Mouse (Mus musculus) kidney, embryonic 16.5 days (tissue): ENCODE data around the gene Gm4871. TPM values are rescaled to one million over a fixed set of nuclear protein-coding genes. Genes with fewer than 3 reads are reported as not detected.
"Not testable (repeated sequence)": the region's sequence is repeated elsewhere in the genome, so short reads cannot be mapped to it uniquely, and the experiment has no call there.

Experiments used
- ATAC-seq: fragments of 200-750 bp; cut with Nextera tagmentation; 2 replicates; pipeline ENCODE4 v1.8.0; 2017; ENCODE audit warnings: moderate TSS enrichment; ENCODE audit not compliant: low FRiP score, low TSS enrichment
- H3K27ac ChIP-seq: fragments of 300-500 bp; sonication (generic); 2 replicates; pipeline ENCODE4 v1.5.1; 2014; ENCODE audit warnings: low read length
- H3K27me3 ChIP-seq: fragments of 300-500 bp; sonication (generic); 2 replicates; pipeline ENCODE4 v1.6.1; 2014; ENCODE audit warnings: low read length, control low read depth, mixed read lengths; ENCODE audit not compliant: insufficient read depth
- H3K36me3 ChIP-seq: fragments of 300-500 bp; sonication (generic); 2 replicates; pipeline ENCODE4 v1.6.1; 2014; ENCODE audit warnings: low read length, control low read depth, mixed read lengths; ENCODE audit not compliant: insufficient read depth
- H3K4me1 ChIP-seq: fragments of 300-500 bp; sonication (generic); 2 replicates; pipeline ENCODE4 v1.6.1; 2014; ENCODE audit warnings: low read length, control low read depth, mixed read lengths; ENCODE audit not compliant: insufficient read depth
- H3K4me2 ChIP-seq: fragments of 300-500 bp; sonication (generic); replicated peaks from 2 replicates; pipeline ENCODE4 v1.6.1; 2014; ENCODE audit warnings: low read depth, low read length
- H3K4me3 ChIP-seq: fragments of 300-500 bp; sonication (generic); 2 replicates; pipeline ENCODE4 v1.5.1; 2014; ENCODE audit warnings: mild to moderate bottlenecking, low read length
- H3K9ac ChIP-seq: fragments of 300-500 bp; sonication (generic); replicated peaks from 2 replicates; pipeline ENCODE4 v1.6.1; 2014; ENCODE audit warnings: low read length
- H3K9me3 ChIP-seq: fragments of 300-500 bp; sonication (generic); 2 replicates; pipeline ENCODE4 v1.6.1; 2016; ENCODE audit warnings: low read length, control low read depth
- WGBS: fragments of 180-500 bp; shearing (Covaris S2); extraction: QIAGEN DNeasy Blood & Tissue Kit; methylation state at CpG from one replicate; pipeline ENCODE4 v1.1.7; 2014; 5-methylcytosine and 5-hydroxymethylcytosine counted together
- polyA plus RNA-seq: library from polyadenylated mRNA; unstranded; fragments of >200 nt; fragmentation: Nextera tagmentation; extraction: Ambion mirVana; gene quantifications from 2 replicates; pipeline ENCODE4 v1.2.1, GENCODE M21; 2015

Gm4871 gene
- not detected in 2 replicates for polyA plus RNA-seq

DNA sequence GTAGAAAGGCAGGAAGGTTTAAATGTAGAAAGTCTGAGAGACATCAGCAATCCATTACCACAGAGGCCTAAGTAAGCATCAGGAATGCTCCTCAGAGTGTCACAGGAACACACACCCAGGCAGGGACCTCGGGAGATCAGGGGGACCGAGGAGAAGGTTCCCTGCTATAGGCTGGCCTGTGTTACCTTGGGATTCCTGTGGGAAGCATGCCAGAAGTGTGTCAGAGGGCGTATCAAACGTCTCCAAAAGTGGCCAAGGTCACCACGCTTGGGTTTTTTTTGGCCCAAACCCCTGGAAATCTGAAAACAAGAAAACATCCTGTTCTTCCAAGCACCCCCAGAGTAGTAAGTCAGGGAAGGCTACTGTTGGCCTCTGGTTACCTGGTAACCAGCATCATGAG lies at the start of gene Gm4871:
TSS of gene Gm4871 (minus strand) at position 364 of the 400 bp plus-strand sequence.
- not testable (repeated sequence) for H3K9ac ChIP-seq, H3K27me3 ChIP-seq, H3K36me3 ChIP-seq, H3K9me3 ChIP-seq, H3K4me1 ChIP-seq, H3K4me2 ChIP-seq, H3K4me3 ChIP-seq, H3K27ac ChIP-seq, ATAC-seq
- 47% methylated on average over 4 of the region's 5 CpGs for WGBS

DNA sequence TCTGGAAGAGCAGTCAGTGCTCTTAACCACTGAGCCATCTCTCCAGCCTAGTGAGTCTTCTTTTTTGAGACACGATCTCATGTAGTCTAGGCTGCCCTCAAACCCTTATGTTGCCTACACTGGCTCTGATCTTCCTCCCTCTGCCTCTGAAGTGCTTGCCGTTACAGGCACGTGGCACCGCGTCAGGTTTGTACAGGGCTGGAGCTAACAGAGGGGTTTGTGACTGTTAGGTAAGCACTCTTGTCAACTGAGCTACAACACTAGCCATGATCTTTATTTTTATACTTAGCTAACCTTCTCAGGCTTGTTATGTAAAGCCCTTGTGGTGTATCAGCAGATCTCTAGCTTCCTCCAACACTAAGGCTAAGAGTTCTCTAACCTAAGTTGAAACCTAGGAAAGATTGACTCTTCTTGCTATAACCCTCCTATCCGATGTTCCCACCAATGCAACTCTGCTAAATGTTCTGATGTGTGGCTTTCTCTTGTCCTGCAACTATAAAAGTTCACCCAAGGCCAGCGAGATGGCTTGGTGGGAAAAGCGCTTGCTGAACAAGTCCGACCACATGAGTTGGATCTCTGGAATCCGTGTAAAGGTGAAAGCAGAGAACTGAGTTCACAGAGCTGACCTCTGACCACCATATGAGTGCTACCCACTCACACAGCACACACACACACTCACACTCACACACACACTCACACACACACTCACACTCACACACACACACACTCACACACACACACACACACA lies 49.5 kb upstream of the Gm4871 start:
- H3K36me3 ChIP-seq, result no peaks in the 10 kb centered on the region
- WGBS, result 82% methylated on average over 10 of the region's 10 CpGs
- no peak overlapping the region for H3K4me2 ChIP-seq
- H3K27me3 ChIP-seq, result no peaks in the 10 kb centered on the region
- H3K9ac ChIP-seq, result no peak overlapping the region
- H3K27ac ChIP-seq, result no peak overlapping the region
- H3K9me3 ChIP-seq, result no peaks in the 10 kb centered on the region
- no peak for ATAC-seq
- peaks cover 8% of the 10 kb centered on the region for H3K4me1 ChIP-seq
- H3K4me3 ChIP-seq, result no peak overlapping the region

GRCm38 (mm10) chr5:145075081-145075480 lies 42.5 kb upstream of the Gm4871 start:
- no peaks in the 10 kb centered on the region for H3K9me3 ChIP-seq
- H3K27me3 ChIP-seq, result no peaks in the 10 kb centered on the region
- no peak for ATAC-seq
- H3K4me1 ChIP-seq, result 0 out of 2 replicates have a peak, but pooled peaks cover 3% of the 10 kb centered on the region
- H3K27ac ChIP-seq, result no peak overlapping the region
- H3K4me2 ChIP-seq, result no peak overlapping the region
- WGBS, result 54% methylated on average over 3 of the region's 3 CpGs
- no peaks in the 10 kb centered on the region for H3K36me3 ChIP-seq
- H3K9ac ChIP-seq, result no peak overlapping the region
- H3K4me3 ChIP-seq, result no peak overlapping the region

DNA sequence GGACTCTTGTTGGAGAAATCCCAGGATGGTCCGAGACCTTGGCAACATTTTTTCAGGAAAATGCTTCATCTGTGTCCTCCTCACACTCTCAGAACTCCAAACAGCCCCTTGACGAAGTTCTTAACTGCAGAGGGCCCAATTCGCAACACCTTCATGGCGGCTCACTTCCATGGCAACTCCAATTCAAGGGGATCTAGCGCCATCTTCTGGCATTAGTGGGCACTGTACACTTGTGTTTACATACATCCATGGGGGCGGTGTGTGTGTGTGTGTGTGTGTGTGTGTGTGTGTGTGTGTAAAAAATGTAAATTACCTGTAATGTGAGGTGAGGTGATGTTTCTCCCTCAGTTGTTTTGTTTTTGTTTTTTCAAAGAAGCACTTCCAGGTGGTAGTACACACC lies 38.8 kb upstream of the Gm4871 start:
- H3K4me1 ChIP-seq, result 0 out of 2 replicates have a peak, but pooled peaks cover 3% of the 10 kb centered on the region
- no peak for ATAC-seq

GRCm38 (mm10) chr5:145069707-145070106 lies 37.2 kb upstream of the Gm4871 start:
- H3K27me3 ChIP-seq, result no peaks in the 10 kb centered on the region
- no peak overlapping the region for H3K27ac ChIP-seq
- 0 out of 2 replicates have a peak, but pooled peaks have one; percentile 39 for ATAC-seq
- no peak overlapping the region for H3K9ac ChIP-seq
- H3K4me1 ChIP-seq, result 0 out of 2 replicates have a peak, but pooled peaks cover 2% of the 10 kb centered on the region
- H3K4me3 ChIP-seq, result no peak overlapping the region
- no peaks in the 10 kb centered on the region for H3K9me3 ChIP-seq
- WGBS, result under 1% methylated on average over 5 of the region's 5 CpGs
- H3K36me3 ChIP-seq, result no peaks in the 10 kb centered on the region
- H3K4me2 ChIP-seq, result no peak overlapping the region

More for the DNA sequence above, 38.8 kb upstream of the Gm4871 start:
- WGBS, result 55% methylated on average over 6 of the region's 6 CpGs
- Histone ChIP-seq H3K9ac (no peak overlapping the region), H3K4me2 (no peak overlapping the region), H3K4me3 (no peak overlapping the region), H3K27me3 (no peaks in the 10 kb centered on the region), H3K36me3 (no peaks in the 10 kb centered on the region), H3K27ac (no peak overlapping the region), H3K9me3 (no peaks in the 10 kb centered on the region)

DNA sequence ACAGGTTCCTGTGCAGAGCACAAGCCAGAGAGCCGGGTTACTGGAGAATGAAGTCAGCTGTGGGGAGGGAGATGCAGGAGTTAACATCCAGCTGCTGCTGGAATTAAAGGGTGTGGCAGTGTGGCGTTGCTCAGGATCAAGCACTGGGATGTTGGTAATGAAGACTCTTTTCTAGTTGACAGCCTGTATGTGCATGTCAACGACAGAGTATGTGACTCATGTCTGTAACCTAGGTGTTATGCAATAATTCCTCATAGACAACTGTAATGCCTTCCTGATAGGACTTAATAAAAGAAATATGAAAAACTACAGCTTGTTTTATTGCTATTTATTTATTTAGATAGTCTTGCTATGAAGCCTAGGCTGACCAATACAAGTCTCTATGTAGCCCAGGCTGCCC lies 36.3 kb upstream of the Gm4871 start:
- Histone ChIP-seq H3K9me3 (no peaks in the 10 kb centered on the region), H3K4me1 (no peaks in the 10 kb centered on the region), H3K4me3 (no peak overlapping the region), H3K27me3 (no peaks in the 10 kb centered on the region), H3K4me2 (no peak overlapping the region), H3K36me3 (no peaks in the 10 kb centered on the region), H3K27ac (no peak overlapping the region), H3K9ac (no peak overlapping the region)
- ATAC-seq, result no peak
- 47% methylated on average over 3 of the region's 3 CpGs for WGBS

GRCm38 (mm10) chr5:145064765-145065340 lies 32.3 kb upstream of the Gm4871 start:
- Histone ChIP-seq H3K4me3 (no peak overlapping the region), H3K27ac (no peak overlapping the region), H3K4me1 (no peaks in the 10 kb centered on the region), H3K4me2 (no peak overlapping the region), H3K27me3 (no peaks in the 10 kb centered on the region), H3K9me3 (no peaks in the 10 kb centered on the region), H3K9ac (no peak overlapping the region), H3K36me3 (no peaks in the 10 kb centered on the region)
- 95% methylated on average over 1 of the region's 1 CpGs for WGBS
- ATAC-seq, result no peak

GRCm38 (mm10) chr5:145059524-145059923 lies 27.0 kb upstream of the Gm4871 start:
- H3K27me3 ChIP-seq, result no peaks in the 10 kb centered on the region
- no peak overlapping the region for H3K9ac ChIP-seq
- H3K36me3 ChIP-seq, result no peaks in the 10 kb centered on the region
- no peaks in the 10 kb centered on the region for H3K4me1 ChIP-seq
- H3K4me2 ChIP-seq, result no peak overlapping the region
- no peaks in the 10 kb centered on the region for H3K9me3 ChIP-seq
- no peak overlapping the region for H3K4me3 ChIP-seq
- WGBS, result 80% methylated on average over 2 of the region's 2 CpGs
- no peak for ATAC-seq
- H3K27ac ChIP-seq, result no peak overlapping the region

- H3K4me2 ChIP-seq, result no peak overlapping the region
- H3K9me3 ChIP-seq, result no peaks in the 10 kb centered on the region
- no peak for ATAC-seq
- H3K27ac ChIP-seq, result no peak overlapping the region
- no peaks in the 10 kb centered on the region for H3K36me3 ChIP-seq
- WGBS, result 88% methylated on average over 7 of the region's 7 CpGs
- no peaks in the 10 kb centered on the region for H3K4me1 ChIP-seq
- no peak overlapping the region for H3K9ac ChIP-seq
- no peak overlapping the region for H3K4me3 ChIP-seq
- H3K27me3 ChIP-seq, result no peaks in the 10 kb centered on the region
Observed at GRCm38 (mm10) chr5:145058722-145059121, 26.2 kb upstream of the Gm4871 start.

DNA sequence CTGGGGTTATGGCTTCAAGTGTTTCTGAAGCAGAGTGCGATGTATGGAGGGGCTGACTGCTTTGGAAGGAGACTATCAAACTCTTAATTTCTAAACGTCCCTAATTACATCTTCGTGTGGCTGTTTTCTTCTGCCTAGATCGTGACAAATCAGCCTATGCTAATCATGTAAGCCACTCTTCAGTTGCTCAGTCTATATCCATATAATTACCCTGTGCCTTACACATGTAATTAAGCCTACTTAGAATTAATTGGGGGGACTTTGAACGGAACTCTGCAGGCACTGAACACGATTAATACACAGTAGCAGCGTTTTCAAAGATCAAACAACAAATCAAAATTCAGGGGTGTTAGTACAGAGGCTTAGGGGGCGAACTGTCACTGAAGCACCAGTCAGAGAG lies 25.4 kb upstream of the Gm4871 start:
- no peak overlapping the region for H3K27ac ChIP-seq
- WGBS, result 84% methylated on average over 8 of the region's 8 CpGs

More for the DNA sequence above, 25.4 kb upstream of the Gm4871 start:
- Histone ChIP-seq H3K36me3 (no peaks in the 10 kb centered on the region), H3K4me1 (no peaks in the 10 kb centered on the region), H3K4me3 (no peak overlapping the region), H3K4me2 (no peak overlapping the region), H3K27me3 (no peaks in the 10 kb centered on the region), H3K9me3 (no peaks in the 10 kb centered on the region), H3K9ac (no peak overlapping the region)
- no peak for ATAC-seq
